Mouse (Mus musculus) lung, embryonic 14.5 days (tissue): ENCODE measurements around the gene Anapc15. TPM values are rescaled to one million over a fixed set of nuclear protein-coding genes. Genes with fewer than 3 reads are reported as not detected.
"Not testable (repeated sequence)": the region's sequence is repeated elsewhere in the genome, so short reads cannot be mapped to it uniquely, and the experiment has no call there.

Experiments used
- ATAC-seq: fragments of 200-750 bp; cut with Nextera tagmentation; 2 replicates; pipeline ENCODE4 v1.8.0; 2017; ENCODE audit warnings: mild to moderate bottlenecking, moderate TSS enrichment, moderate library complexity; ENCODE audit not compliant: insufficient read depth
- DNase-seq: peaks from one replicate; pipeline ENCODE4 v3.0.0-alpha.2; 2015
- H3K27ac ChIP-seq: fragments of 300-500 bp; sonication (generic); 2 replicates; pipeline ENCODE4 v1.5.1; 2014; ENCODE audit warnings: low read depth, mild to moderate bottlenecking, moderate library complexity
- H3K27me3 ChIP-seq: fragments of 300-500 bp; sonication (generic); 2 replicates; pipeline ENCODE4 v1.6.1; 2014; ENCODE audit warnings: low read length, control low read depth; ENCODE audit not compliant: insufficient read depth
- H3K36me3 ChIP-seq: fragments of 300-500 bp; sonication (generic); 2 replicates; pipeline ENCODE4 v1.6.1; 2014; ENCODE audit warnings: control low read depth; ENCODE audit not compliant: insufficient read depth
- H3K4me1 ChIP-seq: fragments of 300-500 bp; sonication (generic); 2 replicates; pipeline ENCODE4 v1.6.1; 2014; ENCODE audit warnings: antibody characterized with exemption, control low read depth; ENCODE audit not compliant: insufficient read depth
- H3K4me2 ChIP-seq: fragments of 300-500 bp; sonication (generic); 2 replicates; pipeline ENCODE4 v1.6.1; 2014; ENCODE audit warnings: mild to moderate bottlenecking
- H3K4me3 ChIP-seq: fragments of 300-500 bp; sonication (generic); 2 replicates; pipeline ENCODE4 v1.5.1; 2014; ENCODE audit warnings: low read depth, low read length
- H3K9ac ChIP-seq: fragments of 300-500 bp; sonication (generic); 2 replicates; pipeline ENCODE4 v1.6.1; 2014
- H3K9me3 ChIP-seq: fragments of 300-500 bp; sonication (generic); 2 replicates; pipeline ENCODE4 v1.6.1; 2016; ENCODE audit warnings: low read depth, low read length, control low read depth
- CTCF ChIP-seq: IDR thresholded peaks from 2 replicates; pipeline ENCODE4 v1.5.1; 2016; ENCODE audit warnings: antibody characterized with exemption, low read depth
- WGBS: fragments of 180-500 bp; shearing (Covaris S2); extraction: QIAGEN DNeasy Blood & Tissue Kit; methylation state at CpG from one replicate; pipeline ENCODE4 v1.1.7; 2014; 5-methylcytosine and 5-hydroxymethylcytosine counted together
- polyA plus RNA-seq: library from polyadenylated mRNA; unstranded; fragments of >200 nt; fragmentation: Nextera tagmentation; extraction: Ambion mirVana; gene quantifications from 2 replicates; pipeline ENCODE4 v1.2.1, GENCODE M21; 2014

Anapc15 gene
- polyA plus RNA-seq, 1 experiment from 2014 or later = 90.4 TPM

DNA sequence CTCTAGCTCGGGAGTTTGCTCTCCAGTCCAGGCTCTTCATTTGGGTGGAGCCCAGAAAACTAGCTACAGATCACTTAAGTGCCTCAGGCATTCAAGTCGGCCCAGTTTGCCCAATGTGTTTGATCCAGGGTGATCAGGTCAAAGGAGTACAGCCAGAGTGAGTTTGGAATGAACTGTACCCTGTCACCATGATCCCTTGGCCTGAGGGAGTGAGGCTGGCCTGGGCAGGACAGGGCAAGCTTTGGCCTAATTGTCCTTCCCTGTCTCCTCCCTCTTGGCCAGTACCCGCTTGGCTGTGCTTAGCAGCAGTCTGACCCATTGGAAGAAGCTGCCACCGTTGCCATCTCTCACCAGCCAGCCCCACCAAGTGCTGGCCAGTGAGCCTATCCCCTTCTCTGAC, 46.6 kb downstream of the Anapc15 start:
- no peaks in the 10 kb centered on the region for H3K27me3 ChIP-seq
- ATAC-seq (no peak), DNase-seq (no peak)
- no peak overlapping the region for H3K4me2 ChIP-seq
- peaks cover 51% of the 10 kb centered on the region for H3K36me3 ChIP-seq
- H3K9me3 ChIP-seq = no peaks in the 10 kb centered on the region
- WGBS = 78% methylated on average over 4 of the region's 4 CpGs
- TF ChIP-seq CTCF = no peak
- H3K9ac ChIP-seq = no peak overlapping the region
- no peak overlapping the region for H3K4me3 ChIP-seq
- H3K4me1 ChIP-seq = no peaks in the 10 kb centered on the region
- no peak overlapping the region for H3K27ac ChIP-seq

DNA sequence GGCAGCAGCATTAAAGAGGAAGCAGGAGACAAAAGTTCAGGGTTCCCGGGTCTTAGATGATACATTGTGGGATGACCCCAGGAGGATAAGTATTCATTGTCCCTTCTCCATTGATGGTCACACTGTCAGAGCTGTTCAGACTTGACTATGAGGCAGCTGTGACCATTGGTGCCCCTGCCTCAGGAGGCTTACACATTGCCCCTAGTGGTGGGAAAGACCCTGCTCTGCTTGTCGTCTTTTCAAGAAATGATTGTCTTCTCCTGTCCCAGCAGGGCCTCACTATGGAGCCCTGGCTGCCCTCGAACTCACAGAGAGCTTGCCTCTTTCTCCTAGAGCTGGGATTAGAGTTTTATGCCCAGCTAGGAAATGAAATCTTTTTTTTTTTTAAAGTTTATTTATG, 48.5 kb downstream of the Anapc15 start:
- peaks cover 51% of the 10 kb centered on the region for H3K36me3 ChIP-seq
- TF ChIP-seq CTCF = peak; percentile 47

DNA sequence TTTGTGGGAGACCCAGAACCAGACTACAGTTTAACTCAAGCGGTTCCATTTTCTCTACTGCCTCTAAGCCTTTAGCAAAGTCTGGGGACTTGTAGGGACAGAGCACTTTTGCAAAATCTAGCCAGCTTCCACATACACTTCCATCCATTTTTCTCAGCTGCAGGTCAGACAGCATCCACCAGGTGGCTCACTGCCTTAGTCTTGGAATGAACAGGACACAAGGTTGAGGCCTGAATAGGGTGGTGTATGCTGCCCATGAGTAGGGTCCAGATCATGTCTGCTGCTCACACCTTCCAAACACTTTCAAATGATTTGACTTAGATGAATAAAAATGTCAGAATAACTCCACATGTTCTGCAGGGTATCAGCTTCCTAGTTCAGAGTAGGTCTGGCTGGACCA, 54.6 kb downstream of the Anapc15 start:
- Histone ChIP-seq H3K4me3 (no peak overlapping the region), H3K9ac (no peak overlapping the region), H3K9me3 (no peaks in the 10 kb centered on the region), H3K36me3 (peaks cover 17% of the 10 kb centered on the region), H3K4me1 (no peaks in the 10 kb centered on the region), H3K4me2 (no peak overlapping the region), H3K27ac (no peak overlapping the region), H3K27me3 (no peaks in the 10 kb centered on the region)
- peak; percentile 89 for TF ChIP-seq CTCF
- ATAC-seq = peak; percentile 84; the same call in 1 of the 2 replicates
- peak; percentile 87 for DNase-seq
- WGBS = 28% methylated on average over 1 of the region's 1 CpGs

More for the DNA sequence above, 48.5 kb downstream of the Anapc15 start:
- ATAC-seq (no peak), DNase-seq (no peak)
- 62% methylated on average over 3 of the region's 3 CpGs for WGBS
- no peak overlapping the region for H3K9ac ChIP-seq
- no peak overlapping the region for H3K27ac ChIP-seq
- no peak overlapping the region for H3K4me3 ChIP-seq
- no peak overlapping the region for H3K4me2 ChIP-seq
- no peaks in the 10 kb centered on the region for H3K27me3 ChIP-seq
- no peaks in the 10 kb centered on the region for H3K9me3 ChIP-seq
- no peaks in the 10 kb centered on the region for H3K4me1 ChIP-seq

DNA sequence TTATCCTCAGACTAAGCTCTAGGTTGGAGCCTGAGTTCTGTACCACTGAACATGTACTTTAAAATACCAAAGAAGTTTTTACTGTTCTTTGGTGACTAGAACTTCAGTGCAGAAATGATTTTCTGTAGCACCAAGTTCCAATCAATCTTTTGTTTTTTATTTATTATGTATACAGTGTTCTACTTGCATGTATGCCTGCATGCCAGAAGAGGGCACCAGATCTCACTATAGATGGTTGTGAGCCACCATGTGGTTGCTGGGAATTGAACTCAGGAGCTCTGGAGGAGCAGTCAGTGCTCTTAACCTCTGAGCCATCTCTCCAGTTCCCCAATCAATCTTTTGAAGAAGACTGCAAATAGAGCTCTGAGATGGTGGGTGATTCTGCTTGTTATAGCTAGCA, 62.4 kb downstream of the Anapc15 start:
- not testable (repeated sequence) for H3K27me3 ChIP-seq, ATAC-seq, H3K27ac ChIP-seq, H3K4me3 ChIP-seq, H3K9ac ChIP-seq, H3K9me3 ChIP-seq, H3K4me1 ChIP-seq, DNase-seq, H3K4me2 ChIP-seq, H3K36me3 ChIP-seq
- TF ChIP-seq CTCF = peak; percentile 12; the same call in 1 of the 2 replicates

DNA sequence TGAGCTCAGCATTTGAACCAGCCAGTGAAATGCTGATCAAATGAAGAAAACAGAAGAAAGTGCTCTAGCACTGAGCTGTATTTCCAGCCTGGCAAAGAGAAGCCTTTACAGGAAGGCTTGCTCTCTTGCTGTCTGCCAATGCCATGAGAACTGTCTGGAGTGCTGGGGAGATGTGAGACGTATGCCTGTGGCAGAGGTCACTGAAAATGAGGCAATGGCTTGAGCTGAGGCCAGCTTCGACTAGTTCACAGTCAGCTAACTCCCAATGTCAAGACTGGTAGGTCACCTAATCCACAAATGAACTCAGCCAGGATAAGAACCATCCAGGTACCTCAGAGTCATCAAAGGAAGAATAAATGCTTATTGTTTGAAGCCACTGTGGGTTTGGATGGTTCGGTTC, 64.6 kb downstream of the Anapc15 start:
- ATAC-seq (no peak), DNase-seq (no peak)
- Histone ChIP-seq H3K27ac (no peak overlapping the region), H3K4me2 (no peak overlapping the region), H3K27me3 (no peaks in the 10 kb centered on the region), H3K9me3 (no peaks in the 10 kb centered on the region), H3K4me3 (no peak overlapping the region), H3K36me3 (no peaks in the 10 kb centered on the region), H3K9ac (no peak overlapping the region), H3K4me1 (no peaks in the 10 kb centered on the region)
- WGBS = 66% methylated on average over 3 of the region's 3 CpGs
- no peak for TF ChIP-seq CTCF

DNA sequence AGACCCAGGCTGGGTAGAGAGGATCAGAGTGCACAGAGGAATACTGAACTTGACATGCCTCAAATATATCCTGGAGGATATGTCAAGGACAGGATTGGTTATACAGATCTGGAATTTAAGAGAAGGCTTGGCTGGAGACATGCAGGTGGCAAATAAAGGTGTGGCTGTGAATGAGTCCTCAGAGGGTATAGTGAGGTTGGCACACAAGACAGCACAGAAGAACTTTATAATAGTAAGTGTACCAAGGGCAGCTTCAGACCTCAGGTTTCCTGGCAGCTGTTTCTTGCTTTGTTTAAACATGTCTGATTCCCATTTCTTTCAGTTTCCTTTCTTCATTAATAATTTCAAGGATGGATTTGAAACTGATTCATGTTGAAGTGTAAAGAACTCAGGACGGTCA, 69.0 kb downstream of the Anapc15 start:
- no peaks in the 10 kb centered on the region for H3K36me3 ChIP-seq
- H3K27me3 ChIP-seq = no peaks in the 10 kb centered on the region
- ATAC-seq (no peak), DNase-seq (no peak)
- no peak for TF ChIP-seq CTCF
- no peaks in the 10 kb centered on the region for H3K4me1 ChIP-seq
- 64% methylated on average over 1 of the region's 1 CpGs for WGBS
- H3K9ac ChIP-seq = peak overlapping the region; percentile 85; the same call in 1 of the 2 replicates
- H3K4me3 ChIP-seq = peak overlapping the region; percentile 87; the same call in 1 of the 2 replicates
- peak overlapping the region; percentile 80 for H3K4me2 ChIP-seq
- no peak overlapping the region for H3K27ac ChIP-seq
- no peaks in the 10 kb centered on the region for H3K9me3 ChIP-seq

DNA sequence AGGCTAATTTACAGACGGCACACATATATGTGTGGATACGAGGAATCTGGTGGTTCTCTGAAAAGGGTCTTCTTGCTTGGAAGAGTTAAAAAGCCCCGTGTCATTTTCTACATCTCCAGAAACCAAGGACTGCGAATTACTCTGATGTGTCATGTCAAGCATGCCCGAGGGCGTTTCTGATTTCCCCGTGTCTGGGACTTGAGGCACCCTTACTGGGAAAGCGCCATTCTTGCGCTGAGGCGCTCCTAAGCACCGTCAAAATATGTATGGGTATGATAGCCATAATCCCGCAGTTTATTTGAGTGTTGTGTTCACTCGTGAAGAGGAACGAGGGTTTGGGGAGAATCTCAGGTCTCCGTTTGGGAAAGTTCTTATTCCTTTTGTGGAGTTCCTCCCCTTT, 69.8 kb downstream of the Anapc15 start:
- peak overlapping the region; percentile 80 for H3K4me2 ChIP-seq
- H3K9ac ChIP-seq = peak overlapping the region; percentile 85
- H3K27me3 ChIP-seq = no peaks in the 10 kb centered on the region
- peak overlapping the region; percentile 87 for H3K27ac ChIP-seq
- peak; percentile 58 for DNase-seq
- H3K4me3 ChIP-seq = peak overlapping the region; percentile 87
- peak; percentile 38 for ATAC-seq
- no peaks in the 10 kb centered on the region for H3K36me3 ChIP-seq
- 3% methylated on average over 15 of the region's 15 CpGs for WGBS
- TF ChIP-seq CTCF = no peak
- H3K4me1 ChIP-seq = no peaks in the 10 kb centered on the region
- H3K9me3 ChIP-seq = no peaks in the 10 kb centered on the region
